ENCODE assay signal across 10 mouse cellular contexts in genomic region chr2:122081728-122082456, GRCm38 (mm10). TPM values are rescaled to one million over a fixed set of nuclear protein-coding genes. Genes with fewer than 3 reads are reported as not detected.
DNase-seq lines count a peak whose midpoint lies in the region; ATAC-seq and TF ChIP-seq lines count a peak whose summit lies in the region.
"Had no signal": no experiment of that assay in that cellular context is flagged by ENCODE, and none has a peak within 500 bp of the region (broad histone marks: within the 10 kb centered on the region; RNA-seq: fewer than 3 reads in every experiment).

No protein-coding gene starts in this region.

- H3K9me3 ChIP-seq in liver, embryonic 14.5 days (ENCODE audit: control insufficient read depth, low read length): no peaks in the 10 kb centered on the region
- H3K9me3 ChIP-seq: embryonic facial prominence, embryonic 15.5 days; heart, embryonic 12.5 days had no signal

- TF ChIP-seq EP300 in liver, embryonic 14.5 days (IDR thresholded peaks at IDR 0.05; ENCODE audit: low read depth): no peak

- TF ChIP-seq CTCF in kidney, adult 2 months (conservative IDR thresholded peaks at IDR 0.05; ENCODE audit: insufficient read depth, insufficient read length, low read depth, low read length): no peak
- no peak for TF ChIP-seq CTCF in liver, embryonic 14.5 days (IDR thresholded peaks at IDR 0.05; ENCODE audit: low read depth)
- no peak for TF ChIP-seq CTCF in thymus, adult 2 months (IDR thresholded peaks at IDR 0.05; ENCODE audit: borderline replicate concordance, control insufficient read depth, extremely low read depth, insufficient read depth, low read length, poor library complexity)

- no peaks in the 10 kb centered on the region; the same call in none of the 2 replicates for H3K36me3 ChIP-seq in kidney, adult 2 months (ENCODE audit: control insufficient read depth, insufficient read depth, low read length)
- peaks cover 4% of the 10 kb centered on the region; the same call in 1 of the 2 replicates for H3K36me3 ChIP-seq in liver, embryonic 14.5 days (replicated peaks; ENCODE audit: control insufficient read depth, insufficient read depth, low read depth)
- peaks cover 43% of the 10 kb centered on the region for H3K36me3 ChIP-seq in thymus, adult 2 months (ENCODE audit: control insufficient read depth, insufficient read depth, low read length)

- no peak overlapping the region for H3K4me3 ChIP-seq in kidney, adult 2 months (ENCODE audit: insufficient read depth, low read depth, low read length)
- no peak overlapping the region for H3K4me3 ChIP-seq in liver, embryonic 14.5 days (ENCODE audit: insufficient read depth in 1 of 2, low read depth in 2 of 2, low read length in 2 of 2)
- H3K4me3 ChIP-seq in thymus, adult 2 months (ENCODE audit: control insufficient read depth, insufficient read depth, low read length): no peak overlapping the region
- H3K4me3 ChIP-seq: embryonic facial prominence, embryonic 15.5 days; heart, embryonic 12.5 days had no signal

- no peaks in the 10 kb centered on the region for H3K4me1 ChIP-seq in kidney, adult 2 months (ENCODE audit: control insufficient read depth, insufficient read depth, low read length)
- peaks cover 0 to 4% of the 10 kb centered on the region in 2 experiments; a peak in 2 of 4 replicates for H3K4me1 ChIP-seq in liver, embryonic 14.5 days (replicated peaks; ENCODE audit: control insufficient read depth in 2 of 2, insufficient read depth in 2 of 2, low read length in 1 of 2)
- H3K4me1 ChIP-seq in thymus, adult 2 months (replicated peaks; ENCODE audit: control insufficient read depth, insufficient read depth, low read length): no peaks in the 10 kb centered on the region
- H3K4me1 ChIP-seq: embryonic facial prominence, embryonic 15.5 days had no signal

- peak; percentile 29 for DNase-seq in cerebellum, adult 8-10 months
- DNase-seq in cerebellum, postnatal 4 days (ENCODE audit: low spot score in 2 of 2): no peak
- DNase-seq in NIH3T3 (ENCODE audit: low read depth): peak; percentile 19
- DNase-seq in kidney, adult 2 months: peak; percentile 36
- peak; percentile 11 to 19 (median 13) for DNase-seq in liver, embryonic 14.5 days (ENCODE audit: low read depth in 3 of 3, low spot score in 3 of 3)
- DNase-seq in thymus, adult 2 months: no peak
- no peak for DNase-seq in thymus, postnatal 4 days

- 33% methylated on average over 7 of the region's 7 CpGs for WGBS in kidney, adult 2 months
- 75% methylated on average over 7 of the region's 7 CpGs for WGBS in liver, embryonic 14.5 days (ENCODE audit: insufficient replicate concordance)
- 90% methylated on average over 7 of the region's 7 CpGs for WGBS in thymus, adult 2 months

- TF ChIP-seq POLR2A in kidney, adult 2 months (IDR thresholded peaks at IDR 0.05; ENCODE audit: low read depth, low read length): no peak
- TF ChIP-seq POLR2A in thymus, adult 2 months (IDR thresholded peaks at IDR 0.05; ENCODE audit: control insufficient read depth, extremely low read depth, insufficient read depth, low read length, poor library complexity): no peak

- H3K27ac ChIP-seq in kidney, adult 2 months (ENCODE audit: insufficient read depth, low read depth, low read length): no peak overlapping the region
- no peak overlapping the region; the same call in 1 of the 2 replicates for H3K27ac ChIP-seq in liver, embryonic 14.5 days
- no peak overlapping the region for H3K27ac ChIP-seq in thymus, adult 2 months (ENCODE audit: control insufficient read depth, insufficient read depth, low read length)
- H3K27ac ChIP-seq: embryonic facial prominence, embryonic 15.5 days had no signal

- H3K4me2 ChIP-seq in liver, embryonic 14.5 days (ENCODE audit: low read depth): no peak overlapping the region
- H3K4me2 ChIP-seq: embryonic facial prominence, embryonic 15.5 days; heart, embryonic 12.5 days had no signal

- no peaks in the 10 kb centered on the region for H3K27me3 ChIP-seq in kidney, adult 2 months (replicated peaks; ENCODE audit: control insufficient read depth, insufficient read depth, low read length)
- no peaks in the 10 kb centered on the region for H3K27me3 ChIP-seq in liver, embryonic 14.5 days (ENCODE audit: control insufficient read depth, insufficient read depth, low read length)
- H3K27me3 ChIP-seq in thymus, adult 2 months (ENCODE audit: control insufficient read depth, insufficient read depth, low read length): no peaks in the 10 kb centered on the region
- H3K27me3 ChIP-seq: embryonic facial prominence, embryonic 15.5 days; heart, embryonic 12.5 days had no signal

- no peak overlapping the region for H3K9ac ChIP-seq in liver, embryonic 14.5 days (replicated peaks)
- H3K9ac ChIP-seq: embryonic facial prominence, embryonic 15.5 days; heart, embryonic 12.5 days had no signal

- 0 out of 2 replicates have a peak, but pooled peaks have one; percentile 50 for ATAC-seq in liver, embryonic 14.5 days (ENCODE audit: insufficient read depth)
- ATAC-seq in megakaryocyte-erythroid progenitor cell, adult 5-6 weeks (replicated peaks; ENCODE audit: low FRiP score, low TSS enrichment, poor library complexity, severe bottlenecking): no peak

RNA-seq across cellular contexts. Expression of gene Spg11, which starts 36.3 kb away (rescaled TPM):
- polyA plus RNA-seq in kidney, adult 2 months (2012; rRNA removed): 6.6 and 7.4 TPM in 2 replicates
- 2.4 and 2.5 TPM in 2 replicates for polyA plus RNA-seq in liver, embryonic 14.5 days (2012; rRNA removed)
- 3.4 and 3.9 TPM in 2 replicates for polyA plus RNA-seq in liver, embryonic 14.5 days (2014; fragmentation: Nextera tagmentation; extraction: Ambion mirVana)
- 9.8 and 13.1 TPM in 2 replicates for total RNA-seq in megakaryocyte-erythroid progenitor cell, adult 5-6 weeks (2014; fragmentation: Nextera tagmentation)
- 9.8 and 11.7 TPM in 2 replicates for total RNA-seq in megakaryocyte-erythroid progenitor cell, adult 5-6 weeks (2017)
- 14.0 and 14.9 TPM in 2 replicates for polyA plus RNA-seq in thymus, adult 2 months (2012; rRNA removed)

RNA-seq across cellular contexts. Expression of gene Eif3j1, which starts 53.5 kb away (rescaled TPM):
- 3.2 and 3.3 TPM in 2 replicates for polyA plus RNA-seq in kidney, adult 2 months (2012; rRNA removed)
- 9.3 and 13.7 TPM in 2 replicates for polyA plus RNA-seq in liver, embryonic 14.5 days (2012; rRNA removed)
- polyA plus RNA-seq in liver, embryonic 14.5 days (2014; fragmentation: Nextera tagmentation; extraction: Ambion mirVana): 7.2 and 8.7 TPM in 2 replicates
- 32.2 and 35.0 TPM in 2 replicates for total RNA-seq in megakaryocyte-erythroid progenitor cell, adult 5-6 weeks (2014; fragmentation: Nextera tagmentation)
- total RNA-seq in megakaryocyte-erythroid progenitor cell, adult 5-6 weeks (2017): 42.7 and 46.7 TPM in 2 replicates
- 5.3 and 9.3 TPM in 2 replicates for polyA plus RNA-seq in thymus, adult 2 months (2012; rRNA removed)

Comparison
In these comparisons a context has a peak if more than half of its experiments do, and no peak if none do; other contexts are left out.
1. DNase-seq: peak in cerebellum, adult 8-10 months (single experiment), NIH3T3 (single experiment), kidney, adult 2 months (single experiment) and liver, embryonic 14.5 days (3 of 3); none in cerebellum, postnatal 4 days (0 of 2), thymus, adult 2 months (single experiment) and thymus, postnatal 4 days (single experiment).